Mouse (Mus musculus) layer of hippocampus, adult 8-10 months (tissue): ENCODE data around the gene Acvr1b. TPM values are rescaled to one million over a fixed set of nuclear protein-coding genes. Genes with fewer than 3 reads are reported as not detected.

Experiments used
- DNase-seq, 2 experiments: peaks; one replicate each; pipeline ENCODE4 v3.0.0; 2022; ENCODE audit warnings: low spot score in 2 of 2
- total RNA-seq, 4 experiments: library from RNA; stranded (reverse); gene quantifications; 2 replicates each; pipeline ENCODE4 v1.2.4; 2022

The Acvr1b gene
- total RNA-seq, 4 experiments from 2014 or later, result 81.2 to 96.0 (median 85.4) TPM

- no peak for DNase-seq
Observed at GRCm38 (mm10) chr15:101227971-101228370, 54.1 kb downstream of the Acvr1b start.

- DNase-seq, result no peak
Observed at GRCm38 (mm10) chr15:101228866-101229590, 55.2 kb downstream of the Acvr1b start.

- no peak for DNase-seq
Observed at GRCm38 (mm10) chr15:101230503-101230902, 56.6 kb downstream of the Acvr1b start.

- no peak for DNase-seq
Observed at GRCm38 (mm10) chr15:101230995-101231647, 57.3 kb downstream of the Acvr1b start.

GRCm38 (mm10) chr15:101231648-101232180 lies 57.8 kb downstream of the Acvr1b start:
- DNase-seq, result no peak

GRCm38 (mm10) chr15:101232607-101233006 lies 58.7 kb downstream of the Acvr1b start:
- no peak for DNase-seq

- no peak for DNase-seq
Observed at GRCm38 (mm10) chr15:101233183-101233582, 59.3 kb downstream of the Acvr1b start.

GRCm38 (mm10) chr15:101233641-101234275 lies 59.9 kb downstream of the Acvr1b start:
- no peak for DNase-seq

GRCm38 (mm10) chr15:101234611-101235341 lies 60.9 kb downstream of the Acvr1b start:
- no peak for DNase-seq

- no peak for DNase-seq
Observed at GRCm38 (mm10) chr15:101235342-101235698, 61.5 kb downstream of the Acvr1b start.

GRCm38 (mm10) chr15:101235728-101236327 lies 62.0 kb downstream of the Acvr1b start:
- no peak for DNase-seq

- DNase-seq, result no peak
Observed at GRCm38 (mm10) chr15:101236878-101237277, 63.0 kb downstream of the Acvr1b start.

GRCm38 (mm10) chr15:101238885-101239511 lies 65.1 kb downstream of the Acvr1b start:
- DNase-seq, result peak; percentile 63 to 64

- no peak for DNase-seq
Observed at GRCm38 (mm10) chr15:101239821-101240220, 66.0 kb downstream of the Acvr1b start.

- peak; percentile 89 to 96 for DNase-seq
Observed at GRCm38 (mm10) chr15:101240799-101241204, 66.9 kb downstream of the Acvr1b start.

GRCm38 (mm10) chr15:101241236-101241635 lies 67.4 kb downstream of the Acvr1b start:
- DNase-seq, result no peak

GRCm38 (mm10) chr15:101241853-101242252 lies 68.0 kb downstream of the Acvr1b start:
- DNase-seq, result no peak

- DNase-seq, result no peak
Observed at GRCm38 (mm10) chr15:101242645-101243044, 68.8 kb downstream of the Acvr1b start.

- DNase-seq, result no peak
Observed at GRCm38 (mm10) chr15:101244012-101244411, 70.1 kb downstream of the Acvr1b start.
